In genomic region chr1:182959811-182960455, GRCm38 (mm10) we compare ENCODE assay signal across 8 mouse cellular contexts. TPM values are rescaled to one million over a fixed set of nuclear protein-coding genes. Genes with fewer than 3 reads are reported as not detected.
DNase-seq lines count a peak whose midpoint lies in the region; ATAC-seq and TF ChIP-seq lines count a peak whose summit lies in the region.

No protein-coding gene starts in this region.

- no peaks in the 10 kb centered on the region for H3K9me3 ChIP-seq in intestine, postnatal 0 days (ENCODE audit: control insufficient read depth)
- no peaks in the 10 kb centered on the region for H3K9me3 ChIP-seq in midbrain, embryonic 11.5 days (ENCODE audit: control insufficient read depth, low read length)

- no peaks in the 10 kb centered on the region for H3K36me3 ChIP-seq in intestine, postnatal 0 days (ENCODE audit: control insufficient read depth, insufficient read depth)
- no peaks in the 10 kb centered on the region for H3K36me3 ChIP-seq in midbrain, embryonic 11.5 days (ENCODE audit: control insufficient read depth, insufficient read depth, low read length)

- peak; percentile 81 for ATAC-seq in granulocyte monocyte progenitor cell, adult 5-6 weeks (replicated peaks; ENCODE audit: poor library complexity, severe bottlenecking)
- ATAC-seq in intestine, postnatal 0 days, result peak; percentile 43
- ATAC-seq in midbrain, embryonic 11.5 days (ENCODE audit: low FRiP score), result peak; percentile 85

- H3K4me1 ChIP-seq in intestine, postnatal 0 days (replicated peaks; ENCODE audit: control insufficient read depth, insufficient read depth, low read length), result peaks cover 16% of the 10 kb centered on the region
- peaks cover 9% of the 10 kb centered on the region for H3K4me1 ChIP-seq in midbrain, embryonic 11.5 days (ENCODE audit: control insufficient read depth, insufficient read depth, low read length)

- H3K27ac ChIP-seq in intestine, postnatal 0 days (ENCODE audit: low read depth, low read length), result peak overlapping the region; percentile 41
- H3K27ac ChIP-seq in midbrain, embryonic 11.5 days (ENCODE audit: low read depth, low read length), result no peak overlapping the region

- DNase-seq in adrenal gland, postnatal 10 days, result peak; percentile 93
- peak; percentile 87 for DNase-seq in embryo, embryonic 9.5 days (ENCODE audit: extremely low spot score)
- peak; percentile 90 for DNase-seq in left cerebral cortex, postnatal 4 days
- DNase-seq in midbrain, embryonic 11.5 days (ENCODE audit: low spot score, missing footprints), result peak; percentile 98
- DNase-seq in right cerebral cortex, postnatal 4 days, result peak; percentile 91
- DNase-seq in yolk sac, embryonic 10.5 days (ENCODE audit: low spot score), result peak; percentile 76

- H3K27me3 ChIP-seq in intestine, postnatal 0 days (replicated peaks; ENCODE audit: control insufficient read depth, insufficient read depth, low read length), result no peaks in the 10 kb centered on the region
- peaks cover 2% of the 10 kb centered on the region; the same call in 1 of the 2 replicates for H3K27me3 ChIP-seq in midbrain, embryonic 11.5 days (ENCODE audit: control insufficient read depth, insufficient read depth, low read length)

- intact Hi-C loops in left cerebral cortex, postnatal 4 days (cut with DNase I), result loop anchor here (5.0 kb wide), 1 partner anchor 398 kb away; no protein-coding TSS in a partner anchor

- TF ChIP-seq CTCF in intestine, postnatal 0 days (IDR thresholded peaks at IDR 0.05; ENCODE audit: low read depth), result peak; percentile 99

- peak overlapping the region; percentile 42 for H3K4me3 ChIP-seq in intestine, postnatal 0 days (ENCODE audit: low read depth, low read length)
- H3K4me3 ChIP-seq in midbrain, embryonic 11.5 days (ENCODE audit: low read depth, low read length), result peak overlapping the region; percentile 38

- H3K9ac ChIP-seq in intestine, postnatal 0 days (ENCODE audit: low read depth, low read length), result peak overlapping the region; percentile 23; the same call in 1 of the 2 replicates
- peak overlapping the region; percentile 6 for H3K9ac ChIP-seq in midbrain, embryonic 11.5 days (ENCODE audit: low read length)

- under 1% methylated on average over 20 of the region's 20 CpGs for WGBS in intestine, postnatal 0 days
- WGBS in midbrain, embryonic 11.5 days, result 1% methylated on average over 20 of the region's 20 CpGs

- peak overlapping the region; percentile 75 for H3K4me2 ChIP-seq in intestine, postnatal 0 days (replicated peaks; ENCODE audit: low read depth)
- peak overlapping the region; percentile 68 for H3K4me2 ChIP-seq in midbrain, embryonic 11.5 days

RNA-seq across cellular contexts. Expression of gene Tlr5, which starts 5.3 kb away (rescaled TPM):
- 1 to 10 TPM; 1.6 to 2.4 TPM for total RNA-seq in adrenal gland, postnatal 10 days (2021)
- 1.1 and 1.5 TPM in 2 replicates for total RNA-seq in granulocyte monocyte progenitor cell, adult 5-6 weeks (2014; fragmentation: Nextera tagmentation)
- 0.60 and 0.82 TPM in 2 replicates for total RNA-seq in granulocyte monocyte progenitor cell, adult 5-6 weeks (2017)
- polyA plus RNA-seq in intestine, postnatal 0 days (2015; fragmentation: Nextera tagmentation; extraction: Ambion mirVana), result 4.3 and 5.0 TPM in 2 replicates
- under 1 TPM; 0.46 to 0.54 TPM for total RNA-seq in left cerebral cortex, postnatal 4 days (2021)
- 0.57 and 0.79 TPM in 2 replicates for polyA plus RNA-seq in midbrain, embryonic 11.5 days (2014; fragmentation: Nextera tagmentation; extraction: Ambion mirVana)
